Mouse (Mus musculus) gastrocnemius, adult 8-10 months (tissue): ENCODE data around the gene Gm14781. TPM values are rescaled to one million over a fixed set of nuclear protein-coding genes. Genes with fewer than 3 reads are reported as not detected.
"Not testable (repeated sequence)": the region's sequence is repeated elsewhere in the genome, so short reads cannot be mapped to it uniquely, and the experiment has no call there.

Experiments
- DNase-seq, 2 experiments: peaks; one replicate each; pipeline ENCODE4 v3.0.0; 2022; ENCODE audit warnings: low spot score in 2 of 2
- total RNA-seq, 4 experiments: library from RNA; stranded (reverse); gene quantifications; 2 replicates each; pipeline ENCODE4 v1.2.4; 2022

Gm14781 gene
- total RNA-seq = not detected

GRCm38 (mm10) chrX:91631894-91632293 is at the start of gene Gm14781:
Gene Gm14781, plus strand, starts transcription at chrX:91632194.
- not testable (repeated sequence) for DNase-seq

- DNase-seq = not testable (repeated sequence)
These were observed 23.1 kb downstream of the Gm14781 start for GRCm38 (mm10) chrX:91654964-91655575.

Other genes with a start within 250 kb of the Gm14781 start
- gene Gm5072, start 239.7 kb upstream of the Gm14781 start, total RNA-seq = not detected
- gene Gm8914, start 152.1 kb upstream of the Gm14781 start, total RNA-seq = not detected
- not detected for gene 1700084M14Rik, start 56.3 kb upstream of the Gm14781 start, total RNA-seq
- not detected for gene Mageb5, start 150.8 kb downstream of the Gm14781 start, total RNA-seq